Mouse (Mus musculus) embryonic fibroblast, embryonic 13.5 days (primary cell): ENCODE results near the gene Frem3. TPM values are rescaled to one million over a fixed set of nuclear protein-coding genes. Genes with fewer than 3 reads are reported as not detected.

Experiments
- H3K27ac ChIP-seq: 2 replicates; pipeline ENCODE4 v1.5.1; 2012; ENCODE audit warnings: low read length, control low read depth, inconsistent platforms; ENCODE audit not compliant: insufficient read depth
- H3K4me1 ChIP-seq: 2 replicates; pipeline ENCODE4 v1.6.1; 2011; ENCODE audit warnings: low read length; ENCODE audit not compliant: control insufficient read depth, insufficient read depth
- H3K4me3 ChIP-seq: 2 replicates; pipeline ENCODE4 v1.5.1; 2011; ENCODE audit warnings: mild to moderate bottlenecking, control low read depth, low read length; ENCODE audit not compliant: insufficient read depth
- CTCF ChIP-seq: IDR thresholded peaks from 2 replicates; pipeline ENCODE4 v1.5.1; 2011; ENCODE audit warnings: mild to moderate bottlenecking, control low read depth, low read length, moderate library complexity, borderline replicate concordance; ENCODE audit not compliant: insufficient read depth
- POLR2A ChIP-seq: IDR thresholded peaks from 2 replicates; pipeline ENCODE4 v1.6.1; 2011; ENCODE audit warnings: low read depth, mild to moderate bottlenecking, control low read depth, low read length, moderate library complexity
- polyA plus RNA-seq: library from polyadenylated mRNA; stranded (reverse); fragments of >200 nt; gene quantifications from 2 replicates; pipeline ENCODE4 v1.2.4, GENCODE M21; 2011; ENCODE audit warnings: low read depth; ENCODE audit not compliant: missing spikeins, insufficient read length

The Frem3 gene
- polyA plus RNA-seq, 1 experiment, result 0.09 TPM

DNA sequence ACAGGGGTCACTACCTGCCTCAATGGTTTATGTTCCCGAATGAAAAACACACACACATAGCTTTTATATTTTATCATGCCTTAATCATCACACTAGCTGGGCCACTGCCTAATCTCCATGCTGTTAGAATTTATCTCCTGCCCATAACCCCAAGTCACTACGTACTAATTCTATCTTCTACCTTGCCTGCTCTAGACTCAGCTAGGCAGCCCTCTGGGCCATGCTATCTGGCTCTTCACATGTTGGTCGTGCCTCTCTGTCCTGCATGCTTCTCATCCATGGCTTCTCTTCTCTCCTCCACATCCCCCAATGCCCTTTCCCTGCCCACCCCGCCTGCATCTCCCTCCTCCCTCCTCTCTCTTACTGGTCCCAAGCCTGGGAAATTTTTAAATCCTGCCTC is 9.0 kb upstream of the Frem3 start:
- TF ChIP-seq POLR2A, result no peak
- TF ChIP-seq CTCF, result no peak
- H3K27ac ChIP-seq, result no peak overlapping the region
- H3K4me3 ChIP-seq, result no peak overlapping the region
- H3K4me1 ChIP-seq, result no peaks in the 10 kb centered on the region

DNA sequence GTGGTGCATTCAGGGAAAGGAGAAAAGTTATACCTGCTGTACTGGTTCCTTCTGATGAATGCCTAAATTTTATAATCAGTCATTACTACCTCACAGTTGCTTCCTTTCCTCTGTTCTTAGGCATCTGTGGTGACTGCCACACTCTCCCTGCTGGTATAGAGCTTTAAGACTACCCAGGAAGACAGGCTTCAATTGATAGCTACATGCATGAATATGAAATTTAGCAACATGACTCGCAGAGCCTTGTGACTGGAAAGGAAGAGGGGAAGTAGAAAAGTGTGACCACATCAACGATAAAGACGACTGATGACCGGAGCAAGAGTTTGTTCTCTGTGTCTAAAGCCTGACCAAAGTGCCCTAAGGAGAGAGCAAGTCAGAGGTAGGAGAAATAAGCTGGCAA is 3.8 kb upstream of the Frem3 start:
- no peak overlapping the region for H3K4me3 ChIP-seq
- H3K4me1 ChIP-seq, result no peaks in the 10 kb centered on the region
- H3K27ac ChIP-seq, result no peak overlapping the region
- TF ChIP-seq CTCF, result no peak
- no peak for TF ChIP-seq POLR2A

DNA sequence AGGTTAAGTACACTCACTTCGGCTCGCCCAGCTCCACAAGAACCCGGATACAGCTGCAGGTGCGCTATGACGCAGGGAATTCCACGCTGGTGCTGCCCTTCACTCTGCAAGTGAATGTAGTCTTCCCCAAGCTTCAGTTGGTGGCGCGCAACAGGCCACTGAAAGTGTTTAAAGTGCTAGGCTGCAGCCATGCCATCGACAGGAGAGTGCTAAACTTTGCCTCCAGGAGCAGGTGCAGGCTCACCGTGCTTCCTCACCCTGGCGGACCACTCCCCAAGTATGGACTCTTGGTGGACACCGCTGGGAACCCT is 516 bp downstream of the Frem3 start:
- Histone ChIP-seq H3K27ac (no peak overlapping the region), H3K4me3 (no peak overlapping the region), H3K4me1 (no peaks in the 10 kb centered on the region)
- TF ChIP-seq POLR2A (no peak), CTCF (no peak)

DNA sequence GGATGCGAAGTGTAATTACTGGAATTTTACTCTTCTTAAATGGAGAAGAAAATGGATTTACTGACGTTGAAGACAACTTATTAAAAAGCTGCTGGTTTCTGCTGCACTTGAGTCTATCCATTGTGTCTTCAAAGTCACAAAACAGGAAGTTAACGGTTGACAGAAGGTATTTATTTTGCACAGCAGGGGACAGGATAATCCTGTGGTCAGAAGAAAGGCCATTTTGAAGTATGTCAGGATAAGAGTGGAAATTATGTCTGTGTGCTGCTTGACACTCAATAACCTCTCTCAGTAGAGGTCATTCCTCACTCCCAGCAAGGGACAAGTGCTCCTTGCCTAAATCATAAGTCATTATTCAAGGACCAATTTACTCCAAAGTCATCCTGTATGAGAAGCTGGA is 8.9 kb downstream of the Frem3 start:
- H3K4me1 ChIP-seq, result no peaks in the 10 kb centered on the region
- no peak for TF ChIP-seq CTCF
- no peak for TF ChIP-seq POLR2A

DNA sequence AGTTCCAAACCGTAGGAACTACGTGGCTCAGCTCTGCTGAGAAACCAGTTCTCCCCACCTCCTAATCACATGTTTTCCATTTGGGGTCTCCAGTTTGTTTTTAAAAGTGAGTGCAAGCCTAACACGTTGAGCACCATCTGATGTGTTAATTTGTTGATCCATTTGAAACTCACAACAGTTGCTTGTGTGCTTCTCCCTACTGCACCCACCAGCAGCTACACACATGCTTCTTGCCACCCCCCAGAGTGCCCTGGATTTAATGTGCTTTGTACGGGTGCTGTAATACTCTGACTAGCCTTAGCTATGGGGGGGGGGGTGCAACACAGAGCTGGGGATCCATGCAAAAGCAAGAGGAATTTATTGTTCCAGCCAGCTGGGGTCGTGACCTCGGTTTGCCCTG is 36.5 kb downstream of the Frem3 start:
- H3K27ac ChIP-seq, result no peak overlapping the region
- TF ChIP-seq POLR2A (no peak), CTCF (no peak)
- no peaks in the 10 kb centered on the region for H3K4me1 ChIP-seq
- H3K4me3 ChIP-seq, result no peak overlapping the region

More for the DNA sequence above, 8.9 kb downstream of the Frem3 start:
- Histone ChIP-seq H3K27ac (no peak overlapping the region), H3K4me3 (no peak overlapping the region)

DNA sequence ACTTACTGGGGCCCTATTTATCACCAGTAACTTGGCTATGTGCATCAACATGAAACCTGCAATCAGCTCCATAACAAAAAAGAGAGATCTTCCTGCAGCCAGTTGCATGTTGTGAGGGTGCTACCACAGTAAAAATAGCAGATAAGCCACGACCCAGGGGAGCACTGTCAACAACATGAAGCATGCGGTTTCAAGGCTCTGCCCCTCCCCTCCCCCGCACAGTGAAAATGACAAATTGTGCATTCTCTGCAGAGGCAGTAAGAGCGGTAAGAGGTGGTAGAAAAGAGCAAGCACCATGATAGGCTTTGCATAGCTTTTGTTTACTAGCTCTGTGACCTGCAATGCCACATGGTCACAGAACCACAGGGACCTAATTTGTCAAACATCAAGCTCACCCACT is 46.8 kb downstream of the Frem3 start:
- Histone ChIP-seq H3K4me3 (no peak overlapping the region), H3K4me1 (no peaks in the 10 kb centered on the region), H3K27ac (no peak overlapping the region)
- TF ChIP-seq CTCF (no peak), POLR2A (no peak)

DNA sequence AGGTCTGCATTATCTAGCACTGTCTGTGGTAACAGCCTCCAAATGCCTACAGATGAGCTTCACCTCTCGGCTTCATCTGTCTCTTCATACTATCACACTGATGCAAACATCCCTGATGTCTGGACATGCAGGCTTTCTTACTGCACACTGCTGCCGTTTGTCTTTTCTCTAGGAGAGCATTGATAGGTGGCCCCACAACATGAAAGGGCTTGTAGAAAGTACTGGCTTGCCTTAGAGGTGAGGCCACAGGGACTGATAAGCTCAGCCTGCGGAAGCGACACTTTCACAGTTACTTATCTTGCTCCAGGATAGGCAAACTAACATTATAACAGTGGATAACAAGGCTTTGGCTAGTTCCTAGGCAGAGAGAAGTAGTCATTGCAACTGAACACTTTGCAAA is 50.2 kb downstream of the Frem3 start:
- no peak overlapping the region for H3K27ac ChIP-seq
- H3K4me1 ChIP-seq, result no peaks in the 10 kb centered on the region
- TF ChIP-seq CTCF (no peak), POLR2A (no peak)
- H3K4me3 ChIP-seq, result no peak overlapping the region

DNA sequence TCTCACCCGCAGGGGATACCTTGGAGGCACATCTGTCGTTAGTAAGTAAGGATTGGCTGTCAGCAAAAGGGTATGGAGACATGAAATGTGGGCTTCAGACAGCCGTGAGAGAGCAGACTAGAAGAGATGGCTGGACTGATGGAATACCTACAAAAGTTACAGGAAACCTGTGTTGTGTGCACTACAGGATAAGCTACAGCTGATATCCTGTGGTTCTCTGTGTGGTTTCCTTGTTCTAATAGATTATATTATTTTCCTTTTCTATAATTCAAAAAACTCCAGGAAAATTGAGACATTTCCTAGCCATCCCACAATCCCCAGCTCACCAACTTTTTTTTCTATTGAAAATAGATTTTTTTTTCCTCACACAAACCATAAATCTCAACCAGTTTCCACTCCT is 52.6 kb downstream of the Frem3 start:
- Histone ChIP-seq H3K4me3 (no peak overlapping the region), H3K27ac (no peak overlapping the region), H3K4me1 (no peaks in the 10 kb centered on the region)
- TF ChIP-seq POLR2A (no peak), CTCF (no peak)

DNA sequence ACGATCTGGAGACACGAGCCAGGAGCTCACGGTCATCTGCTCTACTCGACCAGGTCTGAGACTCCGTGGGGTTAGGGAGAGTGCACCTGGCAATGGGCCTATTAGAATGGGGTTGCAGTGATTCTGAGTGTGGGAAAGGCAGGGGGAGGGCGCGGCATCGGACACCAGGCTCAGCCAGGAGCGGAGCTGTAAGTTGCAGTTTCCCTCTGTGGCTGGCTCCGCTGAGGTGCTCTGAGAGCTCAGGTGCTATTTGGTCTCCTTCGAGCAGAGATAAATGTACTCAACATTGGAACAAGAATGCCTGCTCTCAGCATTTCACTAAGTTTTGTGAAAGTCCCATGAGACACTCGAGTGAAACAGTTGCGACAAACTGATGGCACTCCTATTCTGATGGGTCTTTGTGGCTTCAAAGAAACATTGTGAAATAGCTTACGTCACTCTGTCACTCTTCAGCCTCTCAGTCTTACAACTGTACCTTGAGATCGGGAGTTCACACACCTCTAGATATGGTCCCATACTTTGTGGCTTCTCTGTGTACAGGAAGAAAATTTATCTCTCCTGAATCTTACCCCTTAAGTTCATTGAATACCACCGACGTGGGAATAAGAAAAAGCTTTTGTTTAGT is 58.5 kb downstream of the Frem3 start:
- TF ChIP-seq CTCF (no peak), POLR2A (no peak)
- H3K4me3 ChIP-seq, result no peak overlapping the region
- no peak overlapping the region for H3K27ac ChIP-seq
- H3K4me1 ChIP-seq, result no peaks in the 10 kb centered on the region

DNA sequence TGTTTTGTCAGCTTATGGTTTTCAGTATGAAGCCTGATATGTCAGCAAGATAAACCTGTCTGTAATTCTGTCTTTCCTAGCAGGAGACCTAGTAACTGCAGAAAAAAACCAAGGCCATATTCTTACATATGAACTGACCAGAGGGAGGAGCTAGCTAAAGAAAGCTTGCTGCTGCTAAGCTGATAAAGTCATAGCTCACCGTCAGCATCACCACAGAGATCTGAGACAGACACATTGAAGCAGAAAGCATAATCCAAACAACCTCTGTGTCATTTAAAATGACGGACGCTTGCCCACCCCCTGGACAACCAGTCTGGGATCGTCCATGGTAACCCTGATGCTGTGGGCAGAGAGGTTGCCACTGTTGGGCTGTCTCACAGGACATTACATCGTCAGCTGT is 71.7 kb downstream of the Frem3 start:
- TF ChIP-seq POLR2A, result no peak
- TF ChIP-seq CTCF, result no peak
- H3K4me3 ChIP-seq, result no peak overlapping the region
- H3K4me1 ChIP-seq, result no peaks in the 10 kb centered on the region
- H3K27ac ChIP-seq, result no peak overlapping the region
